Mouse (Mus musculus) cerebellum, adult 2 months (tissue): Measurements from ENCODE around the gene Rpp25l.
"Not testable (repeated sequence)": the region's sequence is repeated elsewhere in the genome, so short reads cannot be mapped to it uniquely, and the experiment has no call there.

Experiments
- CTCF ChIP-seq: fragments of 200-500 bp; IDR thresholded peaks from 2 replicates; pipeline ENCODE4 v1.5.1; 2011; ENCODE audit warnings: low read depth, mild to moderate bottlenecking, control low read depth, low read length, moderate library complexity, borderline replicate concordance; ENCODE audit not compliant: insufficient read depth
- POLR2A ChIP-seq: fragments of 200-500 bp; IDR thresholded peaks from 2 replicates; pipeline ENCODE4 v1.6.1; 2011; ENCODE audit warnings: low read length, control low read depth, borderline replicate concordance; ENCODE audit not compliant: insufficient read depth

DNA sequence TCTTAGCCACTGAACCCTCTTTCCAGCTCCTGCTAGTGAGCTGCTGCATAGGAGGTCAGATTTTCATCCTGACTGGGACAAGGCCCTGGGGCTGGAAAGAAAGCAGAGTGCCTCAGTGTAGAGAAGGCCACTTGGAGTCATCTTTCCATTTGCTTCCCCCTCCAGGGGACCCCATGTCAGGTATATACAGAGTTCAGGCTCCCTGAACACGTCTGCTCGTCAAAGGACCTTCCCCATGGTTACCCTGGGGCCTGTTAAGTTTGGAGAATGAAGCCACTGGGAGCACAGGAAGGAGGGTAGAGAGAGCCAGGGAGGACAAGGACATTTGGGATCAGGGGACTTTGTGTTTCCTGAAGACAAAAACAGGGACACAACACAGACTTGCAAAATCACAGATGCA lies 11.1 kb downstream of the Rpp25l start:
- TF ChIP-seq POLR2A, CTCF: not testable (repeated sequence)
